Mouse (Mus musculus): ENCODE measurements around the gene Cobl.

Gene Cobl

GRCm38 (mm10) chr11:12208574-12208973, 256.2 kb downstream of the Cobl start:
- DNase-seq: no peak

GRCm38 (mm10) chr11:12205201-12206161, 259.3 kb downstream of the Cobl start:
- DNase-seq: no peak

DNA sequence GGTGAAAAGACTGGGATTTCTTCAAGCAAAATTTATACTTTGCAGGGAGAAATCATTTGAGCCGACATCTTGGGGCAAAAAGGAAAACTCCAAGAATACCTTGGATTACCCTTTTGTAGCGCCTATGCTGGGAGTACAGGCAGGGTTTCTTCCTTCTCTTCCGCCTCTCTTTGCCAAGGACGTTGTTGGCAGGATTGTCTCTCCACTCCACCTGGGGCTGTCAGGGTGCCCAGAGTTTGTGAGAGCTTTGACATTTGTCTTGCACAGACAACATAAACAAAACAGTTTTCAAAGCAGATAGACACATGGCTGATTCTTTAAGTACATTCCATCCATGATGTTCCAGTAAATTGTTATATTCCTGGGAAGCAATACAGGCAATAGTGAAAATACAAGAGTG, 265.3 kb downstream of the Cobl start:
- DNase-seq: no peak

DNA sequence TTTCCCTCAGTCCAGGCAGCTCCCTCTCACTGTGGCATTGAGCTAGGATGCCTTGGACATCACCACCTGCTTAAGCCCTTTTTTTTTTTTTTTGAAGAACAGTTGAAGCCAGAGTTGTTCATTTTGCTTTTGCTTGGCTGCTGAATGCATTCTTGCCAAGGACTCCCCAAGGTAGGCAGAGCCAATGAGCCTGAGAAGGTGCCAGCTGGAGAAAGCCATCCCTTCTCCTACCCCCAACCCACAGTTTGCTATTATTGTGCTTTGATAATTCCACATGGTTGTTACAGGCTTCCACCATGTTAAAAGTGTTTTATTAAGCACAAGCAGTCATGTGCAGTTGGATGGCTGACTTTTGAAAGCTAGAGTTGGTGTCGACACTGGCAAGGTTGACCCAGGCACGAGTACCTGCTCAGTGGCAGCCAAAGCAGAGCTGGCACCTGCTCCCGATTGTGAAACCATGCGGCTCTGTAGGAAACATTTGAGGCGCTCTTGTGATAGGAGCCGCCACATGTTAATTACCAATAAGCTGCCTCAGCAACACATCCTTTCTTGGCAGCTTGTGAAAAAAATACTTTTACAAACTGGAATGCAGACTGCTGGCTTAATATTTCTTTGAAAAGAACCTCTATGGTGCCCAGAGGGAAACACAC, 265.9 kb downstream of the Cobl start:
- no peak for DNase-seq

GRCm38 (mm10) chr11:12198017-12198416, 266.7 kb downstream of the Cobl start:
- no peak for DNase-seq

DNA sequence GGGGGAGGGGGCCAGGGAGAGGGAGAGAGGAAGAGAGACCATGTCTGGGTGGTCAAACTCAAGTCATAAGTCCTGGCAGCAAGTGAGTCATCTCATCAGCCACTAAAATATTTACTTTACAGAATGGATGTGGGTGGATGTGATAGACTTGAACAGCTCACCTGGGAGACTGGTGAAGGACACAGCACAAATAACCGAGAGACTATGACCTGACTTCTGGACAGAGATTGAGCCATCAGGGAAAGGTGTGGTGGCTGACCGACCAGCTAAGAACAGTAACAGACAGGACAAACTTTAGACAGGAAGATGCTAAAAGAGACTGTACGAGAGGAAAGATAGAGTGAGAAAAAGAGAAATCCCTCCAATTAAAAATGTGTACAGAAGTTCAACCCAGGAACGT, 267.2 kb downstream of the Cobl start:
- DNase-seq: no peak

DNA sequence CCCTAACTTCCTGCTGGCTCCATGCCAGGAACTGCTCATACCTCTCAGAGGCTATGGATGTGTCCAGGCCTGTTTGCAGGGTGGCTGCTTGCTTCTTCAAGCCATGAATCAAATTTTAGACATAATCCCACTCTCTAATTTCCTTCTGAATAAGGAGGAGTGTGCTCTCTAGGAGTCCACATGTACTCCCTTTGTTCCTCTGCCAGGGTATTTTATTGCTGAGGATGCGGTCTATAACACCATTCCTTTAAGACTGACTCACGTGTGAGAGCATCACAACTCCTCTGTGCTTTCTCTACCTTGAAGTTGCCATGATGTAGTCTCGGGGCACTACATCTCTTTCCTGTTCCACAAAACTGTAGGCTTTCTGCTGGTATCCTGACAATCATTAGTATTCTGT, 269.4 kb downstream of the Cobl start:
- no peak for DNase-seq

GRCm38 (mm10) chr11:12193369-12193768, 271.4 kb downstream of the Cobl start:
- no peak for DNase-seq

DNA sequence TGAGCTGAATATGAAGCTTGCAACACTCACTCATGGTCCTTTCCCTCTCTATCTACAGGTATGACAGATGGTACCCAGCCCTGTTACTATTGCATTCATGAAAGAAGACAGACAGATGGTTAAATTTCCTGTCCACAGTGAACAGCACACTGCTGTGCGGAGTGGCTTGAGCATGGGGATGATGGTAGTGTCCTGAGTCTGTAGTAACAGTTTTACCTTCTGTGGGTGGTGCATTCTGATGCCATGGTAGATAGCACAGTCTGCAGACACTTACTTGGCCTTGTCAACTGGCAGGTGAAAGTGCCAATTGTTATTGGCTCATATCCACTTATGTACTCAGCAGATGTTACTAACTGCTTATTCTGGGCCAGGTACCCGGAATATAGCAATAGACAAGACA, 273.4 kb downstream of the Cobl start:
- no peak for DNase-seq

- no peak for DNase-seq
These were observed 274.3 kb downstream of the Cobl start for GRCm38 (mm10) chr11:12190417-12190816.
